Mouse (Mus musculus) neural tube, embryonic 15.5 days (tissue): ENCODE data around the gene Nfe2l1. TPM values are rescaled to one million over a fixed set of nuclear protein-coding genes. Genes with fewer than 3 reads are reported as not detected.
"Not testable (repeated sequence)": the region's sequence is repeated elsewhere in the genome, so short reads cannot be mapped to it uniquely, and the experiment has no call there.

Experiments used
- ATAC-seq: fragments of 200-750 bp; cut with Nextera tagmentation; 2 replicates; pipeline ENCODE4 v1.8.0; 2017; ENCODE audit warnings: mild to moderate bottlenecking, moderate TSS enrichment, moderate library complexity; ENCODE audit not compliant: low FRiP score
- H3K27ac ChIP-seq: fragments of 300-500 bp; sonication (generic); replicated peaks from 2 replicates; pipeline ENCODE4 v1.5.1; 2015; ENCODE audit warnings: mild to moderate bottlenecking, inconsistent platforms
- H3K27me3 ChIP-seq: fragments of 300-500 bp; sonication (generic); replicated peaks from 2 replicates; pipeline ENCODE4 v1.6.1; 2015; ENCODE audit warnings: inconsistent platforms
- H3K36me3 ChIP-seq: fragments of 300-500 bp; sonication (generic); 2 replicates; pipeline ENCODE4 v1.6.1; 2015; ENCODE audit warnings: inconsistent platforms
- H3K4me1 ChIP-seq: fragments of 300-500 bp; sonication (generic); 2 replicates; pipeline ENCODE4 v1.6.1; 2015; ENCODE audit warnings: inconsistent platforms
- H3K4me2 ChIP-seq: fragments of 300-500 bp; sonication (generic); 2 replicates; pipeline ENCODE4 v1.6.1; 2015; ENCODE audit warnings: inconsistent platforms, mild to moderate bottlenecking, moderate library complexity
- H3K4me3 ChIP-seq: fragments of 300-500 bp; sonication (generic); replicated peaks from 2 replicates; pipeline ENCODE4 v1.5.1; 2015; ENCODE audit warnings: mild to moderate bottlenecking, inconsistent platforms
- H3K9ac ChIP-seq: fragments of 300-500 bp; sonication (generic); replicated peaks from 2 replicates; pipeline ENCODE4 v1.6.1; 2015; ENCODE audit warnings: mild to moderate bottlenecking, inconsistent platforms
- H3K9me3 ChIP-seq: fragments of 300-500 bp; sonication (generic); replicated peaks from 2 replicates; pipeline ENCODE4 v1.6.1; 2016; ENCODE audit warnings: inconsistent platforms
- WGBS: fragments of 180-500 bp; shearing (Covaris S2); methylation state at CpG from one replicate; pipeline ENCODE4 v1.1.7; 2015; ENCODE audit warnings: mixed read lengths; 5-methylcytosine and 5-hydroxymethylcytosine counted together
- polyA plus RNA-seq: library from polyadenylated mRNA; unstranded; fragments of >200 nt; fragmentation: Nextera tagmentation; extraction: Ambion mirVana; gene quantifications from 2 replicates; pipeline ENCODE4 v1.2.1, GENCODE M21; 2015

Nfe2l1 gene
- polyA plus RNA-seq, 1 experiment from 2014 or later = 78.2 TPM

GRCm38 (mm10) chr11:96863206-96863995 is 33.6 kb upstream of the Nfe2l1 start:
- Histone ChIP-seq H3K4me1 (peaks cover 46% of the 10 kb centered on the region), H3K36me3 (no peaks in the 10 kb centered on the region), H3K9me3 (no peaks in the 10 kb centered on the region), H3K4me2 (peak overlapping the region; percentile 47), H3K27ac (peak overlapping the region; percentile 74), H3K27me3 (no peaks in the 10 kb centered on the region), H3K9ac (0 out of 2 replicates have a peak overlapping the region, but pooled peaks have one; percentile 28), H3K4me3 (peak overlapping the region; percentile 12; the same call in 1 of the 2 replicates)
- ATAC-seq = 0 out of 2 replicates have a peak, but pooled peaks have one; percentile 32
- WGBS = 14% methylated on average over 26 of the region's 26 CpGs

- Histone ChIP-seq H3K4me1 (peaks cover 45% of the 10 kb centered on the region), H3K4me2 (peak overlapping the region; percentile 90), H3K9me3 (no peaks in the 10 kb centered on the region), H3K27me3 (no peaks in the 10 kb centered on the region), H3K27ac (peak overlapping the region; percentile 74), H3K36me3 (no peaks in the 10 kb centered on the region), H3K4me3 (peak overlapping the region; percentile 52), H3K9ac (no peak overlapping the region)
- 57% methylated on average over 12 of the region's 12 CpGs for WGBS
- ATAC-seq = no peak
Observed at GRCm38 (mm10) chr11:96862534-96862933, 32.8 kb upstream of the Nfe2l1 start.

GRCm38 (mm10) chr11:96861878-96862289 is 32.1 kb upstream of the Nfe2l1 start:
- Histone ChIP-seq H3K36me3 (no peaks in the 10 kb centered on the region), H3K4me3 (peak overlapping the region; percentile 52), H3K4me1 (peaks cover 41% of the 10 kb centered on the region), H3K9ac (peak overlapping the region; percentile 51), H3K27ac (peak overlapping the region; percentile 74), H3K27me3 (no peaks in the 10 kb centered on the region), H3K9me3 (no peaks in the 10 kb centered on the region), H3K4me2 (peak overlapping the region; percentile 90)
- under 1% methylated on average over 31 of the region's 31 CpGs for WGBS
- ATAC-seq = peak; percentile 90

DNA sequence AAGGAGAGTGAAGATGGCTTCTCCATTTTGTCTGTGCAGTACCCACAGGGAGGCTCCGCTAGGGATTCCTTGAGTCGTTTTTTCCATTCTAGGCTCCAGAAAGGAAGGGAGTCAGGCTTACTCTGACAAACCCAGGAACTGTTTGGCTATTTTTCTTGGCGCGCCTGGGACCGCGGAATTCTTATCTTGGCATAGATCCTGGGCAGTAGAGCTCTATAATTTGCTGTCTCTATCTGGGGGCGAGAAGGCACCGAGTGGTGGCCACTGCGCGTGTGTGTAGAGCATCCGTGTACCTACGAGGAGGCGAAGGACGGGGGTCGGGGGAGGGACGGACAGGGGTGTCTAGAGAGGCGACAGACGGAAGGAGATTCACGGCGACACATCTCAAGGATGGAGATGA is 31.7 kb upstream of the Nfe2l1 start:
- ATAC-seq = peak; percentile 49
- Histone ChIP-seq H3K4me2 (peak overlapping the region; percentile 90), H3K9me3 (no peaks in the 10 kb centered on the region), H3K9ac (peak overlapping the region; percentile 51), H3K27me3 (no peaks in the 10 kb centered on the region), H3K4me3 (peak overlapping the region; percentile 52), H3K36me3 (no peaks in the 10 kb centered on the region), H3K4me1 (peaks cover 41% of the 10 kb centered on the region), H3K27ac (peak overlapping the region; percentile 74)
- 2% methylated on average over 20 of the region's 20 CpGs for WGBS

DNA sequence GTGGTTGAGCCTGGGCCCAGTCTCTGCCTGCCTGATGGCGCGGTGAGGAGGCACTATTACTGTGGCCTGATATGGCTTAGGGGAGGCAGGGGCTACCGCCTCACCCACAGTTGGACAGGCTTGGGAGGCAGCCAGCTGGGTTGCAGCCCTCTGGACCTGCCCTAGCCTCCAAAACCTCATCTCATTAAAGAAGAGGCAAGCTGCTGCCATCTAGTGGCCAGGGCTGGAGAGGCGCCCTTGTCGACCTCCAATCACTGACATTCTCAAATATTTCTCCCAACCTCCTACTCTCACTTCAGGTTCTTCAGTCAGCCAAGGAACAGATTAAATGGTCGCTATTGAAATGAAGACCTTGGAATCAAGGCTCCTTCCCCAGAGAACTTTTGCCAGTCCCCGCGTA is 30.8 kb upstream of the Nfe2l1 start:
- Histone ChIP-seq H3K36me3 (no peaks in the 10 kb centered on the region), H3K4me3 (0 out of 2 replicates have a peak overlapping the region, but pooled peaks have one; percentile 52), H3K4me1 (peaks cover 41% of the 10 kb centered on the region), H3K9me3 (no peaks in the 10 kb centered on the region), H3K9ac (peak overlapping the region; percentile 51; the same call in 1 of the 2 replicates), H3K4me2 (peak overlapping the region; percentile 90), H3K27ac (peak overlapping the region; percentile 74), H3K27me3 (no peaks in the 10 kb centered on the region)
- peak; percentile 16; the same call in 1 of the 2 replicates for ATAC-seq
- WGBS = 10% methylated on average over 8 of the region's 8 CpGs

GRCm38 (mm10) chr11:96859635-96860034 is 29.9 kb upstream of the Nfe2l1 start:
- Histone ChIP-seq H3K4me1 (peaks cover 41% of the 10 kb centered on the region), H3K9ac (no peak overlapping the region), H3K27ac (no peak overlapping the region), H3K4me3 (no peak overlapping the region), H3K27me3 (no peaks in the 10 kb centered on the region), H3K36me3 (no peaks in the 10 kb centered on the region), H3K9me3 (no peaks in the 10 kb centered on the region), H3K4me2 (no peak overlapping the region)
- ATAC-seq = no peak
- 88% methylated on average over 4 of the region's 4 CpGs for WGBS

DNA sequence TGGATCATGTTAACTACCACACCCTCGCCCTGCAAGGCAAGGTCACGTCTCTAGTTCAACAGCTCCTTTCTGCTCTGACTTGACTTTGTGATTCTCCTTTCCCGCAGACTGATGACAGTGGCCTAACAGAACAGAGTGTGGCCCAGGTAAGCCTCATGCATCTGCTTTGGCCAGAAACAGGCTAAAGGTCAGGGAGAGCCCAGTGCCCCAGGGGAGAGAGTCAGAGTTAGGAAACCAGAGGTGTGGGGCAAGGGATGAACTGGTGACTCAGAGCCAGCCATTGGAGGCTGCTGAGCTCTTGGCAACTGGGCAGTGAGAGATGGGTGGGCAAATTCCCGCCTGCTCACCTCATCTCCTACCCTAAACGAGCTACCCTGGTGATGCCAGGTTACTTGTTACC is 27.7 kb upstream of the Nfe2l1 start:
- Histone ChIP-seq H3K9me3 (no peaks in the 10 kb centered on the region), H3K4me2 (no peak overlapping the region), H3K27ac (no peak overlapping the region), H3K4me3 (no peak overlapping the region), H3K9ac (no peak overlapping the region), H3K4me1 (peaks cover 22% of the 10 kb centered on the region), H3K36me3 (no peaks in the 10 kb centered on the region), H3K27me3 (no peaks in the 10 kb centered on the region)
- WGBS = 84% methylated on average over 5 of the region's 5 CpGs
- no peak for ATAC-seq

DNA sequence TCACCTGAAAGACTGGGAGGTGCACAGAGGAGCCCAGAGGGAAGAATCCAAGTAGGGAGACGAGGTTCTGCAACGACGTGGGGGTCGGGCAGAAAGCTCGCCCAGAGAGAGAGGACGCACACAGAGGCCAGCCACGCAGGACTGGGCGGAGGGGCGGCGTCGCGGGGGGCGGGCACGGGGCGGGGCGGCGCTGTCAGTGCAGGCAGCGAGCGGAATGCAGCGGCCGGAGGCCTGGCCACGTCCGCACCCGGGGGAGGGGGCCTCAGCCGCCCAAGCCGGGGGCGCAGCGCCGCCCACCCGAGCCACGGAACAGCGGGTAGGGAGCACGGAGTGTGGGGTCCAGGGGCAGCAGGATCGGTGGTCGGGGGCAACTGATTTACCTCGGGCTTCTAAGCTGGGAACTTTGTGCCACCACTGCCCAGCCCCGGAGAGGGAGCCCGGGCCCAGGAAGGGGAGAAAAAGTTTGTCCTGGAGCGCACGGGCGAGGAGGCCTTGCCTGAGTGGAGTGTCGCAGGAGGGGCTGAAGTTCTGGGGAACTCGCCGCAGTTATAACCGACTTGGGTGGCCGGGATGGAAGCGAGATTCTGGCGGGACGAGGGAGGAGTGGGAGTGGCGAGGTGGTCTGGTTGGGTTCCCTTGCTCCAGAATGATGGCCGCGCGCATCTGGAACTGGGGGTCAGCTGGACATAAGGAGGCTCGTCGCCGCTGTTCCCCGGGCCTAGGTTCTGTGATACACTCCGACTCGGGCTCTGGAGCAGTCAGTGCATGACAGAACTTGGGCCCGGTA is 20.1 kb upstream of the Nfe2l1 start, which contains the start of gene Copz2:
Gene Copz2, plus strand, starts transcription at position 190 of the 787 bp plus-strand sequence.
- 1% methylated on average over 55 of the region's 60 CpGs for WGBS
- Histone ChIP-seq H3K4me3 (peak within 1 kb of the TSS; percentile 44), H3K9me3 (no peaks in the 10 kb centered on the region), H3K4me2 (peak within 1 kb of the TSS; percentile 77), H3K36me3 (no peaks in the 10 kb centered on the region), H3K4me1 (peaks cover 13% of the 10 kb centered on the region), H3K9ac (peak within 1 kb of the TSS; percentile 37), H3K27ac (0 out of 2 replicates have a peak within 1 kb of the TSS, but pooled peaks have one; percentile 28), H3K27me3 (0 out of 2 replicates have a peak, but pooled peaks cover 9% of the 10 kb centered on the region)
- ATAC-seq = no peak

DNA sequence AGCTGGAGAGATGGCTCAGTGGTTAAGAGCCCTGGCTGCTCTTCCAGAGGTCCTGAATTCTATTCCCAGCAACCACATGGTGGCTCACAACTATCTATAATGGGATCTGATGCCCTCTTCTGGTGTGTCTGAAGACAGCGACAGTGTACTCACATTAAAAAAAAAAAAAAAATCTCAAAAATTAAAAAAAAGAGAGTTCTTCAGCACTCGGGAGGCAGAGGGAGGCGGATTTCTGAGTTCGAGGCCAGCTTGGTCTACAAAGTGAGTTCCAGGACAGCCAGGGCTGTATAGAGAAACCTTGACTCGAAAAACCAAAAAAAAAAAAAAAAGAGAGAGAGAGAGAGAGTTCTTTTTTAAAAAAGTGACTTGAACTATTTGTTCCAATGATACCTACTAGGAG is 19.4 kb upstream of the Nfe2l1 start:
- not testable (repeated sequence) for H3K27ac ChIP-seq, H3K27me3 ChIP-seq, ATAC-seq, H3K9me3 ChIP-seq, H3K9ac ChIP-seq, H3K36me3 ChIP-seq
- peak overlapping the region; percentile 77 for H3K4me2 ChIP-seq
- 80% methylated on average over 5 of the region's 5 CpGs for WGBS
- H3K4me1 ChIP-seq = peaks cover 13% of the 10 kb centered on the region
- peak overlapping the region; percentile 44 for H3K4me3 ChIP-seq

GRCm38 (mm10) chr11:96848694-96849093 is 18.9 kb upstream of the Nfe2l1 start:
- 0 out of 2 replicates have a peak, but pooled peaks cover 9% of the 10 kb centered on the region for H3K27me3 ChIP-seq
- no peak for ATAC-seq
- H3K9me3 ChIP-seq = no peaks in the 10 kb centered on the region
- H3K4me1 ChIP-seq = peaks cover 13% of the 10 kb centered on the region
- no peak overlapping the region for H3K4me2 ChIP-seq
- 63% methylated on average over 9 of the region's 9 CpGs for WGBS
- no peak overlapping the region for H3K27ac ChIP-seq
- H3K36me3 ChIP-seq = no peaks in the 10 kb centered on the region
- H3K9ac ChIP-seq = no peak overlapping the region
- H3K4me3 ChIP-seq = no peak overlapping the region

DNA sequence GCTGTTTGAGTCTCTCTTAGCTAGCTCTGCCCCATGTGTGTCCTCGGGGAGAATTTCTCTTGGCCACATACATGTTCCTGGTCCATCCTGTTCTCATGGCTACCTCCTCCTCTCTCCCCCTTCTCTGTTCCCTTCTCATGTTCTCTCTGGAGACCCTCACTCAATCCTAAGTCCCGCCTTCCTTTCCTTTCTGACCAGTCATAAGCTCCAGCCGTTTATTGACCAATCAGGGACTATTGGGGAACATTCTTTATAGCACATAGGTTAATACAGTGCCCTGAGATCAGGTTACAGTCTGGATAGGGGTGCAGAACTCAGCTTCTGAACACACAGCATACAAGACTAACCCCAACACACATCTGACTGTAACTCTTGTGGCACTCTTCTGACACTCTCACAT is 17.5 kb upstream of the Nfe2l1 start:
- ATAC-seq = no peak
- Histone ChIP-seq H3K4me2 (no peak overlapping the region), H3K9ac (no peak overlapping the region), H3K27me3 (0 out of 2 replicates have a peak, but pooled peaks cover 9% of the 10 kb centered on the region), H3K9me3 (no peaks in the 10 kb centered on the region), H3K4me3 (no peak overlapping the region), H3K27ac (no peak overlapping the region), H3K4me1 (peaks cover 13% of the 10 kb centered on the region), H3K36me3 (no peaks in the 10 kb centered on the region)
- 42% methylated on average over 3 of the region's 3 CpGs for WGBS
